Mouse (Mus musculus) kidney, adult 2 months (tissue): ENCODE data around the gene Deup1. TPM values are rescaled to one million over a fixed set of nuclear protein-coding genes. Genes with fewer than 3 reads are reported as not detected.
A peak's percentile ranks its signal among the peaks of the same experiment; 100 is the strongest.

Source experiments
- DNase-seq: peaks from one replicate; pipeline ENCODE4 v3.0.0; 2021
- H3K27ac ChIP-seq: fragments of 200-500 bp; 2 replicates; pipeline ENCODE4 v1.5.1; 2012; ENCODE audit warnings: low read depth, low read length, control low read depth, inconsistent platforms; ENCODE audit not compliant: insufficient read depth
- H3K27me3 ChIP-seq: fragments of 200-500 bp; replicated peaks from 2 replicates; pipeline ENCODE4 v1.6.1; 2012; ENCODE audit warnings: mild to moderate bottlenecking, moderate library complexity, low read length, inconsistent platforms; ENCODE audit not compliant: control insufficient read depth, insufficient read depth
- H3K36me3 ChIP-seq: fragments of 200-500 bp; 2 replicates; pipeline ENCODE4 v1.6.1; 2012; ENCODE audit warnings: mild to moderate bottlenecking, moderate library complexity, low read length, inconsistent platforms; ENCODE audit not compliant: control insufficient read depth, insufficient read depth
- H3K4me1 ChIP-seq: fragments of 200-500 bp; 2 replicates; pipeline ENCODE4 v1.6.1; 2011; ENCODE audit warnings: low read length; ENCODE audit not compliant: control insufficient read depth, insufficient read depth
- H3K4me3 ChIP-seq: fragments of 200-500 bp; 2 replicates; pipeline ENCODE4 v1.5.1; 2011; ENCODE audit warnings: mild to moderate bottlenecking, low read depth, low read length, control low read depth; ENCODE audit not compliant: insufficient read depth
- CTCF ChIP-seq: fragments of 200-500 bp; conservative IDR thresholded peaks from 2 replicates; pipeline ENCODE4 v1.5.1; 2011; ENCODE audit warnings: low read depth, mild to moderate bottlenecking, control low read depth, low read length, moderate library complexity, mixed read lengths; ENCODE audit not compliant: insufficient read depth, insufficient read length
- POLR2A ChIP-seq: fragments of 200-500 bp; IDR thresholded peaks from one replicate; pipeline ENCODE4 v1.6.1; 2011; ENCODE audit warnings: low read depth, low read length, control low read depth
- WGBS: fragments of 180-500 bp; shearing (Covaris S2); methylation state at CpG from one replicate; pipeline ENCODE4 v1.1.7; 2018; 5-methylcytosine and 5-hydroxymethylcytosine counted together
- polyA plus RNA-seq: library from polyadenylated mRNA; depleted of rRNA; stranded (reverse); fragments of >200 nt; gene quantifications from 2 replicates; pipeline ENCODE4 v1.2.3, GENCODE M21; 2012

Gene Deup1
- polyA plus RNA-seq, 1 experiment: 0.19 TPM

DNA sequence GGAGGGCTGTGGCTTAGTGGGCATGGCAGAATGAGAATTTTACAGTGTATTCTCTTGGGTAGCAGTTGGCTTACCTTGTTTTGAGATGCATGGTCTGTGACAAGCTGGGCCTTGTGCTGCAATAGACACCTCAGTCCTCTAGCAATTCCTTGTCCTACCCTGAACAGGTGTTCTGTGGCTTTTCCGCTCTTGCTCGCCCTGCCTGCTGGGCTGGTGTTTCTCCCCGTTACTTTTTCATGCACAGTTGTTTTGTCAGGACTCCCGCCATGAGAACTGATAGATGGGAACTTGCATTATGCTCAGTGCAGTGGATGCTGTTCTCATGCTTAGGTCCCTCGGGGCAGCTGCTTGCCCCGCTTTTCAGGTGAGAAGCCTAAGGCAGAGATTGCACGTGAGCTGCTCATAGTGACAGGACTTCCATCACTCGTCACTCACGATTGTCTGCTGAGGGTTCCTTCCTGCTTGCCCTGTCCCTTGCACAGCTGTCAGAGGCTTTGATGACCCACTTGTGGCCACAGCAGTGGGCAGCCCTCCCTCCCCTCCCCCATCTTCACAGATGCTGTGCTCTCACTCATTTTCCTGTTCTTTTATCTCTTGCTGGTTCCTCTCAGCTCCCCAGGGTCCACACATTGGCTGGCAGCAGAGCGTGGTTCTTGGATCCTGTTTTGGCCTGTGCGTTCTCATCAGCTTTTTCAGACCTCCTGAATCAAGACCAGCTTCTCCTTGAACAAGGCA, 94.2 kb downstream of the Deup1 start:
- TF ChIP-seq POLR2A: no peak
- no peak for TF ChIP-seq CTCF
- H3K4me1 ChIP-seq: peaks cover 11% of the 10 kb centered on the region; the same call in 1 of the 2 replicates
- no peak overlapping the region for H3K27ac ChIP-seq
- WGBS: 85% methylated on average over 11 of the region's 11 CpGs
- no peak overlapping the region for H3K4me3 ChIP-seq
- DNase-seq: no peak
- no peaks in the 10 kb centered on the region for H3K27me3 ChIP-seq
- H3K36me3 ChIP-seq: no peaks in the 10 kb centered on the region

DNA sequence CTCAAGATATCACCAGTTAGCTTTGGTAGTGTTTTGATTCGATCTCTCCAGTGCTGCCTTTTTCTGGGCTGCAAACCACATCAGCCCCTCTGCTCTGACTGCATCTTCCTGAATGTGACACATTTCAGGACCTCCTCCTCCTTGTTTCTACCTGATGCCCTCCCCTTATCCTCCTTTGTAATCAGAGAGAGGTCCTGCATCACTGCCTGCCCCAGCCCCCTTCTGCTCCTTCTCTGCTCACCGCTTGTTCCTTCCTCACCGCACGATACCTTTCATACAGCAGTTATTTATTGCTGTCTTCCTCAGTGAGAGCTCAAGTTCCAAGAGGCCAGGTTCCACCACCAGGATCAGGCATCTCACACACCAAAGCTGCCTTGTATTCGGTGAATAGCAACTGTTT, 96.5 kb downstream of the Deup1 start:
- no peak overlapping the region for H3K27ac ChIP-seq
- no peak overlapping the region for H3K4me3 ChIP-seq
- peaks cover 11% of the 10 kb centered on the region; the same call in 1 of the 2 replicates for H3K4me1 ChIP-seq
- no peak for DNase-seq
- 51% methylated on average over 5 of the region's 5 CpGs for WGBS
- H3K36me3 ChIP-seq: no peaks in the 10 kb centered on the region
- H3K27me3 ChIP-seq: no peaks in the 10 kb centered on the region
- TF ChIP-seq CTCF (no peak), POLR2A (no peak)

DNA sequence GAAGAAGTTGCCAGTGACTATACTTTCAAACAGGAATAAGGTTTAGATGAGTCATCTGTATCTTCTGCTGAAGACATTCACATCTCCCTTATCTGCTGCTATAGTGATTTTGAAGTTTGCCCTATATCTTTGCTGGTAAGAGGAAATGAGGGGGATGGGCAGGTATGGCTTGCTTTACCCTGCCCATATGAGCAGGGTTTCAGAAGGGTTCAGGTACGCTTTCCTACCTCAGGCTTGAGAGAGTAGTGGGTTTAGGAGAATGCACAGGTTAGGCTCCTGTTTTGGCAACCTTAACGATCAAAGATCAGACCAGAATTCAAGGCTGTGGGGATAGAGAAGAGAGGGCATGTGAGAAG, 97.8 kb downstream of the Deup1 start:
- TF ChIP-seq POLR2A (no peak), CTCF (no peak)
- Histone ChIP-seq H3K36me3 (no peaks in the 10 kb centered on the region), H3K27ac (no peak overlapping the region), H3K4me1 (peaks cover 4% of the 10 kb centered on the region; the same call in 1 of the 2 replicates), H3K4me3 (no peak overlapping the region), H3K27me3 (no peaks in the 10 kb centered on the region)
- 85% methylated on average over 2 of the region's 2 CpGs for WGBS
- no peak for DNase-seq

DNA sequence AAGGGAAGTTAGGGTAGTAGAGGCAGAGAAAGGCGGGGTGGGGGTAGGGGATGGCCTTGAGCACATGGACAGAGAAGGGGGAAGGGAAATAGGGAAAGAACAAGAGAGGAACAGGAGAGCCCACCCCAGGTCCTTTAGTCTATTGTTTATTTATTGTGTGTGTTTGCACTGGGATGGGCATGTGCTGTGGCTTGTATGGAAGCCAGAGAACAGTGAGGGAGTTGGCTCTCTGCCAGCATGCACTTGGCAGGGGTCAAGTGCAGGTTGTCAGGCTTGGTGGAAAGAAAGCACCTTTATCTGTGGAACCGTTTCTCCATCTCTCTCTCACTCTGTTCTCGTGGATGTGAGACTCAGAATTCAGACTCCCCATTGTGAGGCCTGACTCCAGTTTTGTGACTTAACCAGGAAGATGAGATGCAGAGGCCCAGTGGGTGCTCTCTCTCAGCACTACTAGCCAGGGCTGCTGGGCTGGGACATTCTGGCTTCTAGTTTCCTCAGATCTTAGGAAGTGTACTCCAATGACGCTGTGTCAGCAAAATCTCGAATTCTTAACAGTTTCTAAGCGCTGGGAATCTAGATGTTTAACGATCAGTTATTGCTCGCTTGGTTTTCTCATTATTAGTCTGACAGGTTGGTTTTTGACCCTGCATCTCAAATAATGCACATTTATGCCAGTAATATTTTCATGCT, 98.3 kb downstream of the Deup1 start:
- H3K36me3 ChIP-seq: no peaks in the 10 kb centered on the region
- WGBS: 55% methylated on average over 8 of the region's 8 CpGs
- no peak for TF ChIP-seq CTCF
- no peak for TF ChIP-seq POLR2A
- H3K27ac ChIP-seq: no peak overlapping the region
- peaks cover 6% of the 10 kb centered on the region for H3K4me1 ChIP-seq
- no peaks in the 10 kb centered on the region for H3K27me3 ChIP-seq
- H3K4me3 ChIP-seq: no peak overlapping the region
- DNase-seq: peak; percentile 62

DNA sequence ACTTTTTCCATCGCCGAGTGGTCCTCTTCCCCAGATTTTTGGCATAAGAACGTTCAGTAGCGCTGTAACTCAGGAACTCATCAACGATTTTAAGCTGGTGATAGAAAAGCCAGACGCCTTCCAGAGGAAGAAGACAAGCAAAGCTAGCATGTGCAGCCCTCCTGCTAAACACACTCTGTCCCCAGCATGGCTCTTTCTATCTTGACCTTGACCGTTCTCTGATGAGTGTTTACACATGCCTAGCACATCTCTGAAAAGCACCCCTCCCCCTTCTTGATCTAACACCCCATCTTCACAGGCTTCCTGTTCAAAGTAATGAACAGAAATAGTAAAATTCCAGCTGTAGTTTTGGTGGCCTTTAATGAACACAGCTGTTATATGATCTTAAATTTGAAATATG, 99.4 kb downstream of the Deup1 start:
- H3K27me3 ChIP-seq: no peaks in the 10 kb centered on the region
- no peaks in the 10 kb centered on the region for H3K36me3 ChIP-seq
- H3K4me1 ChIP-seq: peaks cover 13% of the 10 kb centered on the region
- 69% methylated on average over 7 of the region's 7 CpGs for WGBS
- TF ChIP-seq CTCF: no peak
- TF ChIP-seq POLR2A: no peak
- H3K27ac ChIP-seq: no peak overlapping the region
- H3K4me3 ChIP-seq: no peak overlapping the region
- no peak for DNase-seq

DNA sequence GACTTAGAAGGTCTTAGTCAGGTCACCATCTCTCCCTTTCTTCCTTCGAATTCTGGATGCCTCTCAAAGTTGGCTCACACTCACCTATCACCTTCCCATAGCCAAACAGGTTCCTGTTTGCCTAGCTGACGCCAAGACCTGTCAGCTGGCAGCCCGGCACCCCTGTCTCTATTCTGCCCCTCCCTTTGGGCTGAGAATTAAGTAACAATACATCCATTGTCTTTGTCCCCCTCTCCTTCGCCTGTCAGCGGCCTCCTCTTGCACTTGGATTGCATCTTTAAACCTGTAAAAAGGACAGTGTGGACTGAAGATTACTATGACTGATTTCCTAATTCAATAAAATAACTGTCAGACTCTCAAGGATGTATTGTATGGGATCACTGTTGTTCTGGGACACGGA, 99.9 kb downstream of the Deup1 start:
- DNase-seq: no peak
- H3K27me3 ChIP-seq: no peaks in the 10 kb centered on the region
- WGBS: 76% methylated on average over 6 of the region's 6 CpGs
- TF ChIP-seq POLR2A (no peak), CTCF (no peak)
- no peak overlapping the region for H3K27ac ChIP-seq
- no peaks in the 10 kb centered on the region for H3K36me3 ChIP-seq
- H3K4me3 ChIP-seq: no peak overlapping the region
- H3K4me1 ChIP-seq: peaks cover 13% of the 10 kb centered on the region

DNA sequence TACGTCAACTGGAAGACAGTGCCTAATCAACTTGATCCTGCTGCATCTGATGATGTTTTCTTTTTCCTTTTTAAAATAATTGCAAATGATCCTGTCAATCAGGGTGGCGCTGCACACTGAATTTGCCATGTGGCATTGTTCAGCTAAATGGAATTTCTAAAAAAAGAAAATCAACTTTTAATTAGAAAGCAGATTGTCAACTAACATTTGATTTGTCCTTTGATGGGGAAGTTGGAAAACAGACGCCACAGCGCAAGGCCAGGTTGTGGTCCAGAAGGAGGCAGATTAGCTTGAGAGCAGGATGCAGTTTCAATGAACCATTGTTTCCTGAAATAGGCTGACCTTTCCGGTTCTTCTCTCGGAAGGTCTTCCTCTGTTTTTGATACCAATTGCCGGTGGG, 101.2 kb downstream of the Deup1 start:
- peak; percentile 59 for DNase-seq
- TF ChIP-seq POLR2A (no peak), CTCF (no peak)
- WGBS: 70% methylated on average over 7 of the region's 7 CpGs

More for the DNA sequence above, 101.2 kb downstream of the Deup1 start:
- H3K36me3 ChIP-seq: no peaks in the 10 kb centered on the region
- H3K4me3 ChIP-seq: no peak overlapping the region
- H3K4me1 ChIP-seq: peaks cover 13% of the 10 kb centered on the region
- no peaks in the 10 kb centered on the region for H3K27me3 ChIP-seq
- H3K27ac ChIP-seq: no peak overlapping the region
